Mouse (Mus musculus) layer of hippocampus, adult 2 months (tissue): Measurements from ENCODE around the gene Pogz. TPM values are rescaled to one million over a fixed set of nuclear protein-coding genes. Genes with fewer than 3 reads are reported as not detected.
"Not testable (repeated sequence)": the region's sequence is repeated elsewhere in the genome, so short reads cannot be mapped to it uniquely, and the experiment has no call there.

Experiments used
- DNase-seq, 2 experiments: peaks; one replicate each; pipeline ENCODE4 v3.0.0; 2022; ENCODE audit warnings: low spot score in 2 of 2
- H3K27ac ChIP-seq: fragments of 200-600 bp; 2 replicates; pipeline ENCODE4 v1.8.1; 2022
- H3K4me3 ChIP-seq: fragments of 200-600 bp; 2 replicates; pipeline ENCODE4 v1.8.1; 2022; ENCODE audit warnings: mild to moderate bottlenecking
- CTCF ChIP-seq: fragments of 200-600 bp; conservative IDR thresholded peaks from 2 replicates; pipeline ENCODE4 v1.8.1; 2022; ENCODE audit warnings: antibody characterized with exemption, mild to moderate bottlenecking, moderate library complexity
- total RNA-seq, 2 experiments: library from RNA; stranded (reverse); gene quantifications; 2 replicates each; pipeline ENCODE4 v1.2.3; 2021

Pogz gene
- total RNA-seq, 2 experiments from 2014 or later = 61.3 to 64.6 TPM

- peak; percentile 90 for TF ChIP-seq CTCF
- Histone ChIP-seq H3K27ac (no peak overlapping the region), H3K4me3 (no peak overlapping the region)
- peak; percentile 63 to 66 for DNase-seq
Observed at GRCm38 (mm10) chr3:94902747-94903146, 65.4 kb downstream of the Pogz start.

- not testable (repeated sequence) for H3K4me3 ChIP-seq, H3K27ac ChIP-seq, DNase-seq
- TF ChIP-seq CTCF = peak; percentile 59
Observed at GRCm38 (mm10) chr3:94904759-94905158, 67.4 kb downstream of the Pogz start.

GRCm38 (mm10) chr3:94906482-94906881 lies 69.1 kb downstream of the Pogz start:
- H3K4me3 ChIP-seq = no peak overlapping the region
- DNase-seq = no peak
- no peak for TF ChIP-seq CTCF
- no peak overlapping the region for H3K27ac ChIP-seq

- DNase-seq = no peak
- TF ChIP-seq CTCF = no peak
- H3K27ac ChIP-seq = no peak overlapping the region
- no peak overlapping the region for H3K4me3 ChIP-seq
Observed at GRCm38 (mm10) chr3:94911050-94911693, 73.8 kb downstream of the Pogz start.

- Histone ChIP-seq H3K4me3 (no peak overlapping the region), H3K27ac (no peak overlapping the region)
- TF ChIP-seq CTCF = no peak
- no peak for DNase-seq
Observed at GRCm38 (mm10) chr3:94913801-94914200, 76.4 kb downstream of the Pogz start.

GRCm38 (mm10) chr3:94915903-94916741 lies 78.8 kb downstream of the Pogz start:
- no peak for DNase-seq
- Histone ChIP-seq H3K27ac (no peak overlapping the region), H3K4me3 (no peak overlapping the region)
- TF ChIP-seq CTCF = no peak

GRCm38 (mm10) chr3:94917816-94918361 lies 80.5 kb downstream of the Pogz start:
- no peak overlapping the region for H3K4me3 ChIP-seq
- H3K27ac ChIP-seq = no peak overlapping the region
- DNase-seq = peak in 1 of 2 experiments; percentile 21
- no peak for TF ChIP-seq CTCF

GRCm38 (mm10) chr3:94918845-94919244 lies 81.5 kb downstream of the Pogz start:
- DNase-seq = no peak
- Histone ChIP-seq H3K27ac (no peak overlapping the region), H3K4me3 (no peak overlapping the region)
- no peak for TF ChIP-seq CTCF

- no peak for DNase-seq
- no peak overlapping the region for H3K27ac ChIP-seq
- TF ChIP-seq CTCF = no peak
- H3K4me3 ChIP-seq = no peak overlapping the region
Observed at GRCm38 (mm10) chr3:94921104-94921503, 83.7 kb downstream of the Pogz start.

- no peak overlapping the region for H3K4me3 ChIP-seq
- no peak for TF ChIP-seq CTCF
- DNase-seq = no peak
- no peak overlapping the region for H3K27ac ChIP-seq
Observed at GRCm38 (mm10) chr3:94922333-94922732, 85.0 kb downstream of the Pogz start.

- H3K4me3 ChIP-seq = no peak overlapping the region
- no peak for DNase-seq
- no peak for TF ChIP-seq CTCF
- H3K27ac ChIP-seq = no peak overlapping the region
Observed at GRCm38 (mm10) chr3:94924688-94925087, 87.3 kb downstream of the Pogz start.

- not testable (repeated sequence) for DNase-seq, H3K27ac ChIP-seq, H3K4me3 ChIP-seq
Observed at GRCm38 (mm10) chr3:94926301-94926736, 89.0 kb downstream of the Pogz start.

- not testable (repeated sequence) for DNase-seq, H3K4me3 ChIP-seq
Observed at GRCm38 (mm10) chr3:94928979-94929378, 91.6 kb downstream of the Pogz start.

GRCm38 (mm10) chr3:94930386-94931266 lies 93.3 kb downstream of the Pogz start:
- not testable (repeated sequence) for H3K27ac ChIP-seq, DNase-seq

More at GRCm38 (mm10) chr3:94928979-94929378, 91.6 kb downstream of the Pogz start:
- H3K27ac ChIP-seq = not testable (repeated sequence)

GRCm38 (mm10) chr3:94931427-94932082 lies 94.2 kb downstream of the Pogz start:
- not testable (repeated sequence) for DNase-seq, H3K27ac ChIP-seq, H3K4me3 ChIP-seq

More at GRCm38 (mm10) chr3:94930386-94931266, 93.3 kb downstream of the Pogz start:
- not testable (repeated sequence) for H3K4me3 ChIP-seq
